Mouse (Mus musculus) intestine, embryonic 14.5 days (tissue): Measurements from ENCODE around the gene Zfp771. TPM values are rescaled to one million over a fixed set of nuclear protein-coding genes. Genes with fewer than 3 reads are reported as not detected.

Experiments
- ATAC-seq: fragments of 200-750 bp; cut with Nextera tagmentation; replicated peaks from 2 replicates; pipeline ENCODE4 v1.8.0; 2017; ENCODE audit warnings: low read depth, moderate number of reproducible peaks, moderate TSS enrichment, moderate library complexity; ENCODE audit not compliant: low FRiP score, low TSS enrichment
- DNase-seq: peaks from one replicate; pipeline ENCODE4 v3.0.0-alpha.2; 2018; ENCODE audit warnings: low spot score
- H3K27ac ChIP-seq: fragments of 300-500 bp; sonication (generic); 2 replicates; pipeline ENCODE4 v1.5.1; 2014; ENCODE audit warnings: low read depth, mild to moderate bottlenecking, control low read depth
- H3K27me3 ChIP-seq: fragments of 300-500 bp; sonication (generic); replicated peaks from 2 replicates; pipeline ENCODE4 v1.6.1; 2014; ENCODE audit warnings: low read length, control low read depth; ENCODE audit not compliant: control insufficient read depth, insufficient read depth
- H3K36me3 ChIP-seq: fragments of 300-500 bp; sonication (generic); 2 replicates; pipeline ENCODE4 v1.6.1; 2014; ENCODE audit warnings: low read length, control low read depth; ENCODE audit not compliant: control insufficient read depth, insufficient read depth
- H3K4me1 ChIP-seq: fragments of 300-500 bp; sonication (generic); replicated peaks from 2 replicates; pipeline ENCODE4 v1.6.1; 2014; ENCODE audit warnings: low read length, control low read depth, mixed read lengths; ENCODE audit not compliant: control insufficient read depth, insufficient read depth
- H3K4me2 ChIP-seq: fragments of 300-500 bp; sonication (generic); 2 replicates; pipeline ENCODE4 v1.6.1; 2014; ENCODE audit warnings: low read length
- H3K4me3 ChIP-seq: fragments of 300-500 bp; sonication (generic); 2 replicates; pipeline ENCODE4 v1.5.1; 2014; ENCODE audit warnings: low read depth, low read length, control low read depth, mixed read lengths
- H3K9ac ChIP-seq: fragments of 300-500 bp; sonication (generic); 2 replicates; pipeline ENCODE4 v1.6.1; 2014; ENCODE audit warnings: mild to moderate bottlenecking, low read length
- H3K9me3 ChIP-seq: fragments of 300-500 bp; sonication (generic); 2 replicates; pipeline ENCODE4 v1.6.1; 2016; ENCODE audit warnings: low read length, control low read depth; ENCODE audit not compliant: control insufficient read depth
- WGBS: fragments of 180-500 bp; shearing (Covaris S2); extraction: QIAGEN DNeasy Blood & Tissue Kit; methylation state at CpG from one replicate; pipeline ENCODE4 v1.1.7; 2014; 5-methylcytosine and 5-hydroxymethylcytosine counted together
- polyA plus RNA-seq: library from polyadenylated mRNA; unstranded; fragments of >200 nt; fragmentation: Nextera tagmentation; extraction: Ambion mirVana; gene quantifications from 2 replicates; pipeline ENCODE4 v1.2.1, GENCODE M21; 2014

The Zfp771 gene
- polyA plus RNA-seq, 1 experiment from 2014 or later, result 47.6 TPM

- H3K4me1 ChIP-seq, result no peaks in the 10 kb centered on the region
- H3K27me3 ChIP-seq, result no peaks in the 10 kb centered on the region
- ATAC-seq (no peak), DNase-seq (no peak)
- H3K4me2 ChIP-seq, result no peak overlapping the region
- no peak overlapping the region for H3K4me3 ChIP-seq
- H3K36me3 ChIP-seq, result no peaks in the 10 kb centered on the region
- 95% methylated on average over 5 of the region's 5 CpGs for WGBS
- no peak overlapping the region for H3K9ac ChIP-seq
- no peak overlapping the region for H3K27ac ChIP-seq
- H3K9me3 ChIP-seq, result no peaks in the 10 kb centered on the region
Measured at GRCm38 (mm10) chr7:127297586-127298193, 53.6 kb downstream of the Zfp771 start.

Other genes starting within 250 kb of the Zfp771 start
- 27.4 and 29.6 TPM in 2 replicates for gene Mvp, start 229.7 kb upstream of the Zfp771 start, polyA plus RNA-seq
- 0.45 and 0.86 TPM in 2 replicates for gene Pagr1b, start 227.8 kb upstream of the Zfp771 start, polyA plus RNA-seq
- gene Pagr1a, start 226.9 kb upstream of the Zfp771 start, polyA plus RNA-seq, result 43.9 and 47.7 TPM in 2 replicates
- 41.8 and 46.3 TPM in 2 replicates for gene Gm42742, start 223.2 kb upstream of the Zfp771 start, polyA plus RNA-seq
- gene Prrt2, start 223.1 kb upstream of the Zfp771 start, polyA plus RNA-seq, result 9.2 and 9.5 TPM in 2 replicates
- gene Maz, start 217.2 kb upstream of the Zfp771 start, polyA plus RNA-seq, result 55.1 and 61.9 TPM in 2 replicates
- gene Kif22, start 201.8 kb upstream of the Zfp771 start, polyA plus RNA-seq, result 115 and 129 TPM in 2 replicates
- gene Zg16, start 156.9 kb upstream of the Zfp771 start, polyA plus RNA-seq, result 0.30 TPM in 1 of 2 replicates, not detected in the other
- gene AI467606, start 152.9 kb upstream of the Zfp771 start, polyA plus RNA-seq, result 2.6 and 3.9 TPM in 2 replicates
- gene Qprt, start 122.0 kb upstream of the Zfp771 start, polyA plus RNA-seq, result 2.9 TPM in 2 replicates
- gene Spn, start 106.5 kb upstream of the Zfp771 start, polyA plus RNA-seq, result 0.22 and 0.39 TPM in 2 replicates
- 44.4 and 46.9 TPM in 2 replicates for gene Cd2bp2, start 48.2 kb upstream of the Zfp771 start, polyA plus RNA-seq
- gene Tbc1d10b, start 35.8 kb upstream of the Zfp771 start, polyA plus RNA-seq, result 21.3 and 21.4 TPM in 2 replicates
- gene Mylpf, start 35.4 kb upstream of the Zfp771 start, polyA plus RNA-seq, result 10.8 and 12.9 TPM in 2 replicates
- 16.8 and 18.5 TPM in 2 replicates for gene Zfp553, start 11.2 kb upstream of the Zfp771 start, polyA plus RNA-seq
- 12.9 and 14.4 TPM in 2 replicates for gene Sept1, start 11.1 kb upstream of the Zfp771 start, polyA plus RNA-seq
- gene Dctpp1, start 16.4 kb downstream of the Zfp771 start, polyA plus RNA-seq, result 280 and 305 TPM in 2 replicates
- gene Sephs2, start 29.8 kb downstream of the Zfp771 start, polyA plus RNA-seq, result 153 and 183 TPM in 2 replicates
- gene Itgal, start 52.0 kb downstream of the Zfp771 start, polyA plus RNA-seq, result 1.6 and 2.1 TPM in 2 replicates
- gene Zfp768, start 101.3 kb downstream of the Zfp771 start, polyA plus RNA-seq, result 4.2 and 4.5 TPM in 2 replicates
- gene Zfp747, start 131.8 kb downstream of the Zfp771 start, polyA plus RNA-seq, result 9.8 and 11.3 TPM in 2 replicates
- gene 9130019O22Rik, start 142.9 kb downstream of the Zfp771 start, polyA plus RNA-seq, result 6.2 and 7.4 TPM in 2 replicates
- 9.2 and 9.7 TPM in 2 replicates for gene E430018J23Rik, start 149.4 kb downstream of the Zfp771 start, polyA plus RNA-seq
- gene Zfp764, start 162.5 kb downstream of the Zfp771 start, polyA plus RNA-seq, result 9.6 and 10.6 TPM in 2 replicates
- 24.1 and 25.2 TPM in 2 replicates for gene Zfp688, start 177.8 kb downstream of the Zfp771 start, polyA plus RNA-seq
- gene Zfp689, start 204.9 kb downstream of the Zfp771 start, polyA plus RNA-seq, result 6.7 and 7.6 TPM in 2 replicates
- gene Prr14, start 215.3 kb downstream of the Zfp771 start, polyA plus RNA-seq, result 43.4 and 45.6 TPM in 2 replicates
- 11.4 and 13.9 TPM in 2 replicates for gene Fbrs, start 234.9 kb downstream of the Zfp771 start, polyA plus RNA-seq